Mouse (Mus musculus) kidney, adult 2 months (tissue): ENCODE results near the gene Kcnh1. TPM values are rescaled to one million over a fixed set of nuclear protein-coding genes. Genes with fewer than 3 reads are reported as not detected.

ENCODE experiments used
- DNase-seq: peaks from one replicate; pipeline ENCODE4 v3.0.0; 2021
- H3K27ac ChIP-seq: fragments of 200-500 bp; 2 replicates; pipeline ENCODE4 v1.5.1; 2012; ENCODE audit warnings: low read depth, low read length, control low read depth, inconsistent platforms; ENCODE audit not compliant: insufficient read depth
- H3K27me3 ChIP-seq: fragments of 200-500 bp; replicated peaks from 2 replicates; pipeline ENCODE4 v1.6.1; 2012; ENCODE audit warnings: mild to moderate bottlenecking, moderate library complexity, low read length, inconsistent platforms; ENCODE audit not compliant: control insufficient read depth, insufficient read depth
- H3K36me3 ChIP-seq: fragments of 200-500 bp; 2 replicates; pipeline ENCODE4 v1.6.1; 2012; ENCODE audit warnings: mild to moderate bottlenecking, moderate library complexity, low read length, inconsistent platforms; ENCODE audit not compliant: control insufficient read depth, insufficient read depth
- H3K4me1 ChIP-seq: fragments of 200-500 bp; 2 replicates; pipeline ENCODE4 v1.6.1; 2011; ENCODE audit warnings: low read length; ENCODE audit not compliant: control insufficient read depth, insufficient read depth
- H3K4me3 ChIP-seq: fragments of 200-500 bp; 2 replicates; pipeline ENCODE4 v1.5.1; 2011; ENCODE audit warnings: mild to moderate bottlenecking, low read depth, low read length, control low read depth; ENCODE audit not compliant: insufficient read depth
- CTCF ChIP-seq: fragments of 200-500 bp; conservative IDR thresholded peaks from 2 replicates; pipeline ENCODE4 v1.5.1; 2011; ENCODE audit warnings: low read depth, mild to moderate bottlenecking, control low read depth, low read length, moderate library complexity, mixed read lengths; ENCODE audit not compliant: insufficient read depth, insufficient read length
- POLR2A ChIP-seq: fragments of 200-500 bp; IDR thresholded peaks from one replicate; pipeline ENCODE4 v1.6.1; 2011; ENCODE audit warnings: low read depth, low read length, control low read depth
- WGBS: fragments of 180-500 bp; shearing (Covaris S2); methylation state at CpG from one replicate; pipeline ENCODE4 v1.1.7; 2018; 5-methylcytosine and 5-hydroxymethylcytosine counted together
- polyA plus RNA-seq: library from polyadenylated mRNA; depleted of rRNA; stranded (reverse); fragments of >200 nt; gene quantifications from 2 replicates; pipeline ENCODE4 v1.2.3, GENCODE M21; 2012; rRNA removed

Gene Kcnh1
- polyA plus RNA-seq, result 0.52 and 0.60 TPM in 2 replicates

- Histone ChIP-seq H3K27ac (no peak within 1 kb of the TSS), H3K36me3 (no peaks in the 10 kb centered on the region), H3K27me3 (no peaks in the 10 kb centered on the region), H3K4me3 (peak within 1 kb of the TSS; percentile 29; the same call in 1 of the 2 replicates), H3K4me1 (no peaks in the 10 kb centered on the region)
- TF ChIP-seq CTCF (peak; percentile 86), POLR2A (no peak)
- peak; percentile 91 for DNase-seq
- WGBS, result 1% methylated on average over 73 of the region's 73 CpGs
Measured at GRCm38 (mm10) chr1:192190508-192191321, at the start of gene Kcnh1. Gene Kcnh1, plus strand, starts transcription at chr1:192190774.

DNA sequence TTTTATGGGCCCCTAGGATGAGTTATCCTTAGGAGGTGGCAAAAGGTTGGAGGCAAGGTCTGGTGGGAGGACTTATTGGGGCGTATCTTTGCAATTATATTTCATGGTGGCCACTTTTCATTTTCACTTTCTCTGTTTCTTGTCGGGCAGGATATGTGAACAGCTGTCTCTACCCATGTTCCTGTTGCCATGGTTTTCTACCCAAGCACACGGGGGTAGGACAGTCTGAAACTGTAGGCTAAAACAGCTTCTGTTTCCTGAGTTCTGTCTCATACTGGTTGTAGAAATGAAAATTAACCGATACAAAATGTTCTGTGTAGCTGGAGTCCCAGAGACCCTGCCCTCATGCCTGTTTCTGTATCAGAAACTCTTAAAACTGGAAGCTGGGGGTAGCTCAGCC lies 39.4 kb upstream of the Kcnh1 start:
- Histone ChIP-seq H3K27ac (no peak overlapping the region), H3K36me3 (no peaks in the 10 kb centered on the region), H3K4me3 (no peak overlapping the region), H3K4me1 (no peaks in the 10 kb centered on the region), H3K27me3 (no peaks in the 10 kb centered on the region)
- TF ChIP-seq CTCF, result no peak
- TF ChIP-seq POLR2A, result no peak
- WGBS, result 75% methylated on average over 4 of the region's 4 CpGs
- DNase-seq, result no peak

GRCm38 (mm10) chr1:192171477-192171876 lies 19.1 kb upstream of the Kcnh1 start:
- Histone ChIP-seq H3K27ac (no peak overlapping the region), H3K4me3 (no peak overlapping the region), H3K4me1 (no peaks in the 10 kb centered on the region), H3K27me3 (no peaks in the 10 kb centered on the region; the same call in 1 of the 2 replicates), H3K36me3 (no peaks in the 10 kb centered on the region)
- DNase-seq, result no peak
- TF ChIP-seq CTCF, result no peak
- no peak for TF ChIP-seq POLR2A
- 81% methylated on average over 3 of the region's 3 CpGs for WGBS

- TF ChIP-seq CTCF, result no peak
- no peak for TF ChIP-seq POLR2A
Measured at GRCm38 (mm10) chr1:192179877-192180276, 10.7 kb upstream of the Kcnh1 start.

GRCm38 (mm10) chr1:192181696-192182257 lies 8.8 kb upstream of the Kcnh1 start:
- 76% methylated on average over 4 of the region's 4 CpGs for WGBS

More at GRCm38 (mm10) chr1:192179877-192180276, 10.7 kb upstream of the Kcnh1 start:
- Histone ChIP-seq H3K36me3 (no peaks in the 10 kb centered on the region), H3K4me3 (no peak overlapping the region), H3K27ac (no peak overlapping the region), H3K4me1 (no peaks in the 10 kb centered on the region), H3K27me3 (no peaks in the 10 kb centered on the region)
- no peak for DNase-seq
- 77% methylated on average over 3 of the region's 3 CpGs for WGBS

GRCm38 (mm10) chr1:192189056-192189455 lies 1.5 kb upstream of the Kcnh1 start:
- WGBS, result 4% methylated on average over 4 of the region's 4 CpGs
- peak; percentile 70 for DNase-seq
- Histone ChIP-seq H3K36me3 (no peaks in the 10 kb centered on the region), H3K27me3 (no peaks in the 10 kb centered on the region), H3K4me1 (no peaks in the 10 kb centered on the region), H3K27ac (no peak overlapping the region), H3K4me3 (no peak overlapping the region)
- TF ChIP-seq CTCF, result peak; percentile 46
- TF ChIP-seq POLR2A, result no peak

More at GRCm38 (mm10) chr1:192181696-192182257, 8.8 kb upstream of the Kcnh1 start:
- no peak for TF ChIP-seq CTCF
- TF ChIP-seq POLR2A, result no peak
- Histone ChIP-seq H3K27me3 (no peaks in the 10 kb centered on the region), H3K4me1 (no peaks in the 10 kb centered on the region), H3K27ac (no peak overlapping the region), H3K4me3 (no peak overlapping the region), H3K36me3 (no peaks in the 10 kb centered on the region)
- DNase-seq, result no peak

DNA sequence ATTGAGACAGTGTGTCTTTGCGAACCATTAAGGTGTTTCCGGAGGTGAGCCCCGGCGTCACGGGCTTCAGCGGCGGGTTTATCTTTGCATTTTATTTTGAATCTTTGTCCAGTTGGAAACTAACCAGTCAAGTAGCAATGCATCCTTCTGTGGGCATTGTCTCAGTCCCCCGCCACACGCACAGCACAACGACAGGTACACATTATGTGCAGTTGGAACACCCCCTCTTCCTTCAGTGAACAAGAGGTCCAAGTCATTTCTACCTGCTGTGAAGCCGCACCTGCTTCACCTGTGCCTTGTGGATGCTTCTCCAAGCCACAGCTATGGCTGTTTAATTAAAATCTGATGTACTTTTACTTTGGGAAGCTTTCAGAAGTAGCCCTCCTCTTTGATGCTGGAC lies 803 bp upstream of the Kcnh1 start:
- Histone ChIP-seq H3K4me3 (no peak overlapping the region), H3K27me3 (no peaks in the 10 kb centered on the region), H3K36me3 (no peaks in the 10 kb centered on the region), H3K27ac (no peak overlapping the region), H3K4me1 (no peaks in the 10 kb centered on the region)
- WGBS, result 81% methylated on average over 11 of the region's 11 CpGs
- no peak for DNase-seq
- TF ChIP-seq CTCF (no peak), POLR2A (no peak)
